ENCODE assay signal across 8 mouse cellular contexts in genomic region chr8:70897021-70897680, GRCm38 (mm10). TPM values are rescaled to one million over a fixed set of nuclear protein-coding genes. Genes with fewer than 3 reads are reported as not detected.
DNase-seq lines count a peak whose midpoint lies in the region; ATAC-seq and TF ChIP-seq lines count a peak whose summit lies in the region.

Gene Rpl18a (minus strand): TSS chr8:70897412.

- peak; percentile 95 for TF ChIP-seq POLR2A in CH12.LX (IDR thresholded peaks at IDR 0.05; ENCODE audit: low read depth, low read length)

- no peak for TF ChIP-seq EP300 in CH12.LX (IDR thresholded peaks at IDR 0.05; ENCODE audit: low read length)

- no peaks in the 10 kb centered on the region for H3K27me3 ChIP-seq in CH12.LX (replicated peaks)
- peaks cover 14% of the 10 kb centered on the region for H3K27me3 ChIP-seq in forebrain, embryonic 11.5 days (ENCODE audit: control insufficient read depth, insufficient read depth, low read length)
- peaks cover 8% of the 10 kb centered on the region for H3K27me3 ChIP-seq in heart, embryonic 16.5 days (ENCODE audit: control insufficient read depth, insufficient read depth, low read length)
- peaks cover 21% of the 10 kb centered on the region for H3K27me3 ChIP-seq in liver, embryonic 15.5 days
- H3K27me3 ChIP-seq in neural tube, embryonic 12.5 days (replicated peaks), result peaks cover 25% of the 10 kb centered on the region

- H3K4me2 ChIP-seq in CH12.LX (ENCODE audit: insufficient read depth, low read depth, poor library complexity, severe bottlenecking), result peak within 1 kb of the TSS; percentile 89
- peak within 1 kb of the TSS; percentile 84 for H3K4me2 ChIP-seq in forebrain, embryonic 11.5 days (ENCODE audit: low read depth, low read length, severe bottlenecking)
- H3K4me2 ChIP-seq in heart, embryonic 16.5 days (ENCODE audit: low read depth, low read length), result peak within 1 kb of the TSS; percentile 96
- H3K4me2 ChIP-seq in liver, embryonic 15.5 days, result peak within 1 kb of the TSS; percentile 92
- peak within 1 kb of the TSS; percentile 93 for H3K4me2 ChIP-seq in neural tube, embryonic 12.5 days (replicated peaks)

- H3K9ac ChIP-seq in CH12.LX (ENCODE audit: insufficient read depth, low read depth), result peak within 1 kb of the TSS; percentile 90
- peak within 1 kb of the TSS; percentile 94 for H3K9ac ChIP-seq in forebrain, embryonic 11.5 days (ENCODE audit: low read length)
- peak within 1 kb of the TSS; percentile 87 for H3K9ac ChIP-seq in heart, embryonic 16.5 days (ENCODE audit: low read length)
- H3K9ac ChIP-seq in liver, embryonic 15.5 days, result peak within 1 kb of the TSS; percentile 89
- H3K9ac ChIP-seq in neural tube, embryonic 12.5 days, result peak within 1 kb of the TSS; percentile 90

- peak within 1 kb of the TSS; percentile 68 for H3K27ac ChIP-seq in CH12.LX (ENCODE audit: insufficient read depth, low read depth)
- H3K27ac ChIP-seq in forebrain, embryonic 11.5 days (ENCODE audit: low read depth, low read length), result peak within 1 kb of the TSS; percentile 58
- H3K27ac ChIP-seq in heart, embryonic 16.5 days (ENCODE audit: low read length), result peak within 1 kb of the TSS; percentile 90
- H3K27ac ChIP-seq in liver, embryonic 15.5 days (replicated peaks), result peak within 1 kb of the TSS; percentile 89
- H3K27ac ChIP-seq in neural tube, embryonic 12.5 days, result no peak within 1 kb of the TSS

- H3K36me3 ChIP-seq in CH12.LX (replicated peaks in 1 of 2; ENCODE audit: control insufficient read depth in 1 of 2, insufficient read depth in 1 of 2, low read length in 1 of 2), result peaks cover 39 to 44% of the 10 kb centered on the region in 2 experiments
- peaks cover 7% of the 10 kb centered on the region for H3K36me3 ChIP-seq in forebrain, embryonic 11.5 days (ENCODE audit: control insufficient read depth, insufficient read depth, low read length)
- peaks cover 26% of the 10 kb centered on the region for H3K36me3 ChIP-seq in heart, embryonic 16.5 days (ENCODE audit: control insufficient read depth, insufficient read depth)
- peaks cover 28% of the 10 kb centered on the region for H3K36me3 ChIP-seq in liver, embryonic 15.5 days (replicated peaks)
- peaks cover 23% of the 10 kb centered on the region for H3K36me3 ChIP-seq in neural tube, embryonic 12.5 days

- in situ Hi-C loops in CH12.LX (cut with MboI; ENCODE audit: low pct_ligation_motif_present, low pct_unique_long_range_greater_than_20kb, low sequenced_read_pairs), result loop anchor here (5.0 kb wide), 1 partner anchor 60 kb away; no protein-coding TSS in a partner anchor

- peaks cover 24% of the 10 kb centered on the region for H3K79me2 ChIP-seq in CH12.LX (replicated peaks; ENCODE audit: control insufficient read depth, extremely low read depth, insufficient read depth, poor library complexity, severe bottlenecking)

- under 1% methylated on average over 60 of the region's 60 CpGs for WGBS in forebrain, embryonic 11.5 days
- under 1% methylated on average over 60 of the region's 60 CpGs for WGBS in heart, embryonic 16.5 days
- WGBS in liver, embryonic 15.5 days (ENCODE audit: insufficient replicate concordance), result under 1% methylated on average over 60 of the region's 60 CpGs
- WGBS in neural tube, embryonic 12.5 days, result under 1% methylated on average over 60 of the region's 60 CpGs

- dilution Hi-C loops in CH12.LX (cut with MboI; ENCODE audit: extremely low pct_ligation_motif_present, extremely low pct_unique_long_range_greater_than_20kb, low sequenced_read_pairs), result no loop called here

- DNase-seq in CH12.LX (ENCODE audit: extremely low read depth), result peak; percentile 99
- DNase-seq in c-Kit-positive CD71-positive TER-119-negative erythroid progenitor cells, embryonic 14.5 days (ENCODE audit: low read depth), result peak; percentile 97
- peak; percentile 95 for DNase-seq in forebrain, embryonic 11.5 days (ENCODE audit: low spot score)
- peak; percentile 96 to 99 for DNase-seq in kidney, postnatal 36 days
- peak; percentile 100 for DNase-seq in telencephalon, adult 2 months (ENCODE audit: low read depth, low spot score)

- TF ChIP-seq CTCF in CH12.LX (conservative IDR thresholded peaks at IDR 0.05 in 1 of 2, IDR thresholded peaks at IDR 0.05 in 1 of 2; ENCODE audit: low read depth in 2 of 2, low read length in 2 of 2), result no peak

- ATAC-seq in forebrain, embryonic 11.5 days (replicated peaks; ENCODE audit: low FRiP score), result peak; percentile 97
- peak; percentile 97 for ATAC-seq in heart, embryonic 16.5 days (replicated peaks; ENCODE audit: extremely low read depth, insufficient read depth, low FRiP score)
- ATAC-seq in liver, embryonic 15.5 days (ENCODE audit: insufficient read depth), result peak; percentile 96
- peak; percentile 98 for ATAC-seq in neural tube, embryonic 12.5 days (ENCODE audit: low FRiP score, low read depth)

- no peak for TF ChIP-seq RAD21 in CH12.LX (IDR thresholded peaks at IDR 0.05; ENCODE audit: low read depth, low read length)

- H3K4me3 ChIP-seq in CH12.LX (replicated peaks in 1 of 3; ENCODE audit: low read depth in 2 of 3, low read length in 2 of 3, poor library complexity in 1 of 3), result peak within 1 kb of the TSS; percentile 91 to 96 (median 94)
- H3K4me3 ChIP-seq in forebrain, embryonic 11.5 days (ENCODE audit: low read depth, low read length), result peak within 1 kb of the TSS; percentile 71
- H3K4me3 ChIP-seq in heart, embryonic 16.5 days (ENCODE audit: low read length), result peak within 1 kb of the TSS; percentile 90
- peak within 1 kb of the TSS; percentile 79 for H3K4me3 ChIP-seq in liver, embryonic 15.5 days (replicated peaks)
- H3K4me3 ChIP-seq in neural tube, embryonic 12.5 days, result peak within 1 kb of the TSS; percentile 87

- peaks cover 15% of the 10 kb centered on the region for H3K9me3 ChIP-seq in CH12.LX (replicated peaks; ENCODE audit: low read length)
- no peaks in the 10 kb centered on the region for H3K9me3 ChIP-seq in forebrain, embryonic 11.5 days (ENCODE audit: control insufficient read depth, low read length)
- no peaks in the 10 kb centered on the region for H3K9me3 ChIP-seq in heart, embryonic 16.5 days (replicated peaks; ENCODE audit: control insufficient read depth, low read length)
- H3K9me3 ChIP-seq in liver, embryonic 15.5 days (replicated peaks), result no peaks in the 10 kb centered on the region
- H3K9me3 ChIP-seq in neural tube, embryonic 12.5 days, result no peaks in the 10 kb centered on the region

- H3K4me1 ChIP-seq in CH12.LX (ENCODE audit: control insufficient read depth in 1 of 2, insufficient read depth in 2 of 2), result peaks cover 18 to 30% of the 10 kb centered on the region in 2 experiments
- peaks cover 10% of the 10 kb centered on the region for H3K4me1 ChIP-seq in forebrain, embryonic 11.5 days (replicated peaks; ENCODE audit: control insufficient read depth, insufficient read depth, low read length)
- H3K4me1 ChIP-seq in heart, embryonic 16.5 days (ENCODE audit: control insufficient read depth, insufficient read depth, low read length), result peaks cover 10% of the 10 kb centered on the region
- H3K4me1 ChIP-seq in liver, embryonic 15.5 days (replicated peaks), result peaks cover 59% of the 10 kb centered on the region
- peaks cover 22% of the 10 kb centered on the region for H3K4me1 ChIP-seq in neural tube, embryonic 12.5 days

TF ChIP-seq in CH12.LX, 34 proteins besides CTCF, POLR2A, EP300 and RAD21 (continues in another document):
- TF ChIP-seq E2F4 (IDR thresholded peaks at IDR 0.05; ENCODE audit: insufficient replicate concordance, low read depth, low read length), result peak; percentile 74; the same call in 1 of the 2 replicates
- TF ChIP-seq CHD1 (IDR thresholded peaks at IDR 0.05; ENCODE audit: low read depth, low read length), result no peak
- peak; percentile 97 for TF ChIP-seq NELFE (IDR thresholded peaks at IDR 0.05; ENCODE audit: low read depth, low read length)
- TF ChIP-seq TBP (conservative IDR thresholded peaks at IDR 0.05; ENCODE audit: low read depth, low read length), result peak; percentile 97
- peak; percentile 56; the same call in 1 of the 2 replicates for TF ChIP-seq IRF4 (IDR thresholded peaks at IDR 0.05; ENCODE audit: low read depth, low read length)
- no peak for TF ChIP-seq ETS1 (conservative IDR thresholded peaks at IDR 0.05; ENCODE audit: low read depth, low read length)
- TF ChIP-seq TCF12 (IDR thresholded peaks at IDR 0.05; ENCODE audit: low read depth, low read length), result peak; percentile 98
- TF ChIP-seq KAT2A (IDR thresholded peaks at IDR 0.05; ENCODE audit: insufficient replicate concordance, low read length), result peak; percentile 96; the same call in 1 of the 2 replicates
- TF ChIP-seq NRF1 (IDR thresholded peaks at IDR 0.05; ENCODE audit: low read depth, low read length), result peak; percentile 80
- no peak for TF ChIP-seq USF2 (conservative IDR thresholded peaks at IDR 0.05; ENCODE audit: low read depth, low read length)
- no peak; the same call in 1 of the 2 replicates for TF ChIP-seq UBTF (IDR thresholded peaks at IDR 0.05; ENCODE audit: low read depth, low read length)
- TF ChIP-seq MXI1 (IDR thresholded peaks at IDR 0.05; ENCODE audit: low read depth, low read length), result peak; percentile 72
- TF ChIP-seq CHD2 (IDR thresholded peaks at IDR 0.05; ENCODE audit: low read length), result peak; percentile 94
- 0 out of 2 replicates have a peak, but pooled peaks have one; percentile 26 for TF ChIP-seq MAZ (IDR thresholded peaks at IDR 0.05; ENCODE audit: low read depth, low read length)
- TF ChIP-seq HCFC1 (IDR thresholded peaks at IDR 0.05; ENCODE audit: low read depth, low read length), result peak; percentile 96
- TF ChIP-seq MYC (IDR thresholded peaks at IDR 0.05; ENCODE audit: low read depth, low read length), result peak; percentile 87
- TF ChIP-seq MAX (IDR thresholded peaks at IDR 0.05; ENCODE audit: low read length), result peak; percentile 93
- TF ChIP-seq SMC3 (IDR thresholded peaks at IDR 0.05; ENCODE audit: low read depth, low read length), result no peak
- TF ChIP-seq RCOR1 (conservative IDR thresholded peaks at IDR 0.05; ENCODE audit: low read depth, low read length), result no peak
- TF ChIP-seq POLR2AphosphoS2 (IDR thresholded peaks at IDR 0.05; ENCODE audit: low read depth, low read length), result peak; percentile 97
- TF ChIP-seq GABPA (IDR thresholded peaks at IDR 0.05; ENCODE audit: insufficient replicate concordance, low read depth, low read length), result peak; percentile 42; the same call in 1 of the 2 replicates
- peak; percentile 95 for TF ChIP-seq ZMIZ1 (IDR thresholded peaks at IDR 0.05; ENCODE audit: low read depth, low read length)
- no peak for TF ChIP-seq BHLHE40 (IDR thresholded peaks at IDR 0.05; ENCODE audit: low read depth, low read length)

RNA-seq across cellular contexts. Expression of gene Rpl18a, which starts in this region (rescaled TPM):
- total RNA-seq in CH12.LX (2012; rRNA removed) (4,693 and 5,917 TPM in 2 replicates), CH12.LX (2014; rRNA removed) (1,807 and 2,035 TPM in 2 replicates)
- polyA plus RNA-seq in CH12.LX (2012; ENCODE audit: insufficient read length, low read depth), result 3,837 and 4,364 TPM in 2 replicates
- polyA plus RNA-seq in forebrain, embryonic 11.5 days (2014; fragmentation: Nextera tagmentation; extraction: Ambion mirVana), result 2,879 and 3,145 TPM in 2 replicates
- 2,334 and 2,733 TPM in 2 replicates for polyA plus RNA-seq in heart, embryonic 16.5 days (2015; fragmentation: Nextera tagmentation; extraction: Ambion mirVana)
- polyA plus RNA-seq in liver, embryonic 15.5 days (2015; fragmentation: Nextera tagmentation; extraction: Ambion mirVana), result 2,061 and 2,126 TPM in 2 replicates
- polyA plus RNA-seq in neural tube, embryonic 12.5 days (2016; fragmentation: Nextera tagmentation; extraction: Ambion mirVana), result 2,364 and 2,595 TPM in 2 replicates
